Mouse (Mus musculus): ENCODE results near the gene Slco3a1. TPM values are rescaled to one million over a fixed set of nuclear protein-coding genes. Genes with fewer than 3 reads are reported as not detected.

The Slco3a1 gene
- total RNA-seq, 2 experiments from 2014 or later: 21.6 to 44.6 TPM

DNA sequence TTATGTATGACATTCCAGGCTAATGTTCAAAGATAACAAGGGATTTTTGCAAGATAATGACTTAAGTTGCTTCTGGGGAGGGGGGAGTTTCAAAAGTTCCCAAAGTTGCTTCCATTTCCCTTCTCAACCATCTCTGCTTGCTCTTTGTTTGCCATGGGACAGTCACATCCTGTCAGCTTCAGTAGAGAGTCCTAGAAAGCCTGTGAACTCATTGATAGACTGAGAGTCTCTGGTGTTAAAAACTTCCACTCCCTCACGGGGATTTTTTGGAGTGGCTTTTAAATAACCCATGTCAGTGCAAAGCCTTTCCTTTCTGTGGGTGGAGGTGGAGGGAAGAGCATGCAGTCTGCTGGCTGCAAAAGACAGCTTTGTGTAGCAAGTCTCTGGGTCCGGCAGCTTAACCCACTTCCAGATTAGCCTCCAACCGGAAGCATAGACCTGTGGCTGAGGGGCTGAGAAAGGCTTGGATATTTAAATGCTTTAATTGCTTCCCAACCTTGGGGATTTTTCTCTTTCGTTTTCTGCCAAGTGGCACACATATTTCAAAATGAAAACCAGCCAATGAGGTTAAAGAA, 25.3 kb downstream of the Slco3a1 start:
- ATAC-seq (replicated peaks; ENCODE audit: poor library complexity): peak; percentile 40

DNA sequence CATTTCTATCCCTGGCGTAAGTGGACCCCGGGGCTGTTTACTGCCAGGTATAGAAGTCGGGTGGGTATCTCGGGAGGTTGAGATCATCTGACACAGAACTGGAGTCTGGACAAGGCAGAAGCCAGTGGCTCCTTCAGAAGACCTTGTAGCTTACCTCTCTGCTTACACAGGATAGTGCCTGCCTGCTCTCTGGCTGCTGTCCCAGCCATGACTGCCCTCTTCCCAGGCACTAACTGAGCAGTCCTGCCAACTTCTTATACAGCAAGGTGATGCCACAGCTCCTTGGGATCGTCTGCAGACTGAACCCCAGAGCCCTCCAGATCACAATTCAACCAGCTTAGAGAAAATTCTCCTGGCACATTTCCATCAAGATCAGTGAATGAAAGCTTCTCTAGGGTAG, 26.4 kb downstream of the Slco3a1 start:
- ATAC-seq (replicated peaks; ENCODE audit: poor library complexity): no peak

DNA sequence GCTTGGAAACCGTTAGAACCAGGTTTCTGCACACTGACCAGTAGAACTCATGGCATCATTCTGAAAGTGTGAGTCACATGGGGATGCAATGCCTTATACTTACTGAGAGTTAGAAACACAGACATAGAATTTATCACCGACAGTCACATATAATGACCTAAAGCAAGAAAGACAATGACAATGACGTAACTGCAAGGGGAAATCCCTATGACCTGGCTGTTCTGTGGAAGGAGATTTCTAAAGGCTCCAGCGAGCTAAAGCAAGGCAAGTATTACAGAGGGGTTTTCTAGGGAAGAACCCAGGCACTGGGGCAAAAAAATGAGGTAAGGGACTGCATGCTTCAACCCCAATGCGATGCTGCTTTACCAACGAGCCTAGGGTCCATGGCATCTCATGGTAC, 26.9 kb downstream of the Slco3a1 start:
- no peak for ATAC-seq (replicated peaks; ENCODE audit: poor library complexity)

DNA sequence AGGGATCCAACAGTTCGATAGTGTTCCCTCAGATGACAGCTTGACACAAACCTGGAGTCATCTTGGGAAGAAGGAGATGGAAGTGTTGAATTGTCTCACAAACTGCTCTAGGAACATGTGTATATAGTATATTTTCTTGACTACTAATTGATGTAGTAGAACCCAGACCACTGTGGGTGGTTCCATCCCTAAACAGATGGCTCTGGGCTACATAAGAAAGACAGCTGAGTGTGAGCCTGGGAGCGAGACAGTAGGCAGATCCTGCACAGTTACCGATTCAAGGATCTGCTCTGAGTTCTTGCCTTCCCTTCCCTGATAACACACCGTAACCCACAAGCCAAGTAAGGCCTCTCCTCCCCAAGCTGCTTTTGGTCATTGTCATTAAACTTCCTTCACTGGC, 28.6 kb downstream of the Slco3a1 start:
- ATAC-seq (replicated peaks; ENCODE audit: poor library complexity): no peak

DNA sequence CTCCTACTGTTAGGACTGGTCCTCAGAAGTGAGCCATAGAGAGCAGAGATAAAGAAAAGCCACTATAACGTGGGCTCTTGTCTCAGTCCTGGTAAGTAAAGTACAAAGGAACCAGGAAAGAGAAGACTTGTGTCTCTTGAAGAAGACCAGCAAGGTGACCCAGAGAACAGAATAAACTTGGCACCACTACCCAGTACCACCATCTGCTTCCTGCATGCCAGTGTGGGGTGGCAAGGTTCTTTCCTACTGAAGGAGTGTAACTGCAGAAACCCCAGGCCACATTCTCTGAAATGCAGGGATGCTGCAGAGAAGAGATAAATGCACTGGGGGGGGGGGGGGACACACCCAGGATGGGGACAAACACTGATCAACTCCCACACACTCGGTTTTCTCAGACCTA, 29.0 kb downstream of the Slco3a1 start:
- no peak for ATAC-seq (replicated peaks; ENCODE audit: poor library complexity)

DNA sequence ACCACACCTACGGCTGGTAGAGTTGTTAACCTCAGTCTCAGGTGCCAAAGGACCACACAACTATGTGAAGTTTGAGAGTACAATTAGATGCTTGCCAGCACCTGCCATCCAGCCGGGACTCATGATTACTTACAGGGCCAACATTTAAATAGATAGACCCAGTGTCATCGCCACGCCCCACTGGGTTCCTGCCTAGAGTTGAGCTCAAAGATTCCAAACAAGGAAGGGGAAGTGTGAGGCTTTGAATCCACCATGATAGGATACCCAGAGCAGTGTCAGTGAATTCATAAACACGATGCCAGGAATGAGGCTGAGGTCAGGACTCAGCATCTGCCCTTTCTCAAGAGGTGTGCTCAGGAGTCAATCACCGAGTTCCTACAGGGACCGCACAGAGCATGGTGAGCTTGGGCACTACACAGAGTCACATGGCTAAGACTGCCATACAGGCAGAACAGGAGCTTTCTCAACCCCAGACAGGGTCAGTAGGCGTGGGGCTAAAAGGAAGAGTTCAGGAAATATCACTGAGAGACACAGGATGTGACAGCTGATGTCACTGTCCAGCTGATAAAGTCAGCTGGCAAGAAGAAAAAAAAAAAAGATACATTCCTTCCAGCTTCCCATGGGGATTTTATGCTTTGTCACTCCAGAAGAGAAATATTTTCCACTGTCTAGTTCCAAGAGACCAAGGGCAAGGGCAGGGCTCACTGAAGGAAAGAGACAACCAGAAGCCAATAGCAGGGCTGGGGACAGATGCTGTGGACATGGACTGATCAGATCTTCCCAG, 30.2 kb downstream of the Slco3a1 start:
- ATAC-seq (replicated peaks; ENCODE audit: poor library complexity): no peak

DNA sequence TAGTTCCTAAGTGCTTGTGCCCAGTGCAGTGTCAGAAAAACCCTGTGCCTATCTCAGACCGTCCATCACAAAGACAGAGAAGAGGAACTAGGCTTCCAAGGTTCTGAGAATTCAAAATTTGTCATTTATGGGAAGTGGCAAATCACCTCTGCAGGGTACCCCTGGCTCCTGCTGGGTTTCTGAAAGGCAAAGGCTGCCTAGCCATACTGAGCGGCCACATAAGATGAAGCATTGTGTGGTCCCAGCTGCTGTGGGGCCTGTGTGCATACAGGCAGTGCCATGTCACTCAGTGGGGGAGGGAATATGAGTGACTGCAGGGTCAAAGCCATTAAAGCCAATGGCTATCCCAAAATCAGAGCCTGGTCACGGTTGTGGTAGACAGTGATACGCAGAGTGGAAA, 31.5 kb downstream of the Slco3a1 start:
- ATAC-seq (replicated peaks; ENCODE audit: poor library complexity): peak; percentile 43; the same call in 1 of the 2 replicates

DNA sequence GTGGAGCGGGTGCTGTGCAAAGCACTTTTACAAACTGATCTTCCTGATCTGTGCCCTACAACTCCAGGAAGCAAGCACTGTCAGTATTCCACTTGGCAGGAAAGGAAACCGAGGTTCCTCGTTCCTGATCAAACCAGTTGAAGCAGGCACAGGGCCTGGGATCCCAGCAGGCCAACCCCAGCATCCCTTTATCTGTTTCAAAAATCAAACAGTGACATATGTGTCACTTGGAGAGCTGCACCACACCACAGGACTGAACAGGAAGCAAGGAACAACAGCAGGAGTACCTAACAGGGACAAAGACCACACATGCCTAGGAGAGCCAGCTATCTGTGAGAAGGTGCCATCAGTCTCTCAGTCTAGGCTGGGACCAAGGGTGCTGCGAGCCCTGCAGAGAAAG, 32.3 kb downstream of the Slco3a1 start:
- 0 out of 2 replicates have a peak, but pooled peaks have one; percentile 10 for ATAC-seq (replicated peaks; ENCODE audit: poor library complexity)

DNA sequence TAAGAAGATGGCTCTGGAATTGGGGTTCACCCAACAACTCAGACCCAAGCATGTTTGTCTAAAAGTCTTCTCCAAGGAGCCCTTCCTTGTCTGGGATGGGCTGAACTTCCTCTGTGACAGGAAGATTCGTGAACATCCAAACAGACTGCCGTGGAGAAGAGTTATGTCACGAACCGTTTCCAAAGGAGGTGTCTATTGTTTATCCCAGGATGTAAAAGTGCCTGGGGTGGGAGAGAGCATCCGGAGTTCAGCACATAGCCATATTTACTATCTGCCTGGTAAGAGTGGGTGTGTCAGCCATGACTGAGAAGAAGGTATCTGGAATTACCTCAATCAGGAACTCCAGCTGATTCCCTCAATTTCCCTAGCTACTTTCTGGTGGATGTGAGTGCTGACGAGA, 35.2 kb downstream of the Slco3a1 start:
- no peak for ATAC-seq (replicated peaks; ENCODE audit: poor library complexity)

DNA sequence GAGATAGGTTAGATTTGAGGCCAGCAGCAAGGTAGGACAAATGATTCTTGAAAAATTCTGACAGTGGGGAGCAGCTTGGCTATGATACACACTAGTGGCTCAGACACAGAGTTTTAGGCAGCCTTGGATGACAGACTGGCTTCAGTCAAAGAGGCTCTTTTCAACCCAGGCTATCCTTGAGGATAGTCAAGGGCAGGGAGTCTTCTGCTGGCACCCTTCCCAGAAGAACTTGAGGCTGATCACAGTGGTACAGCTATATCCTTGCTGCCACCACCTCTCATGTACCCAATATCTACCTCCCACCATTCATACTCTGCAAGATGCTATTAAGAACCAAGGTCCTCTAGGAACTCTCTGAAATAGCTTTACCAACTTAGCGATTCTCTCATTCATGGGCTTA, 35.8 kb downstream of the Slco3a1 start:
- ATAC-seq (replicated peaks; ENCODE audit: poor library complexity): no peak

DNA sequence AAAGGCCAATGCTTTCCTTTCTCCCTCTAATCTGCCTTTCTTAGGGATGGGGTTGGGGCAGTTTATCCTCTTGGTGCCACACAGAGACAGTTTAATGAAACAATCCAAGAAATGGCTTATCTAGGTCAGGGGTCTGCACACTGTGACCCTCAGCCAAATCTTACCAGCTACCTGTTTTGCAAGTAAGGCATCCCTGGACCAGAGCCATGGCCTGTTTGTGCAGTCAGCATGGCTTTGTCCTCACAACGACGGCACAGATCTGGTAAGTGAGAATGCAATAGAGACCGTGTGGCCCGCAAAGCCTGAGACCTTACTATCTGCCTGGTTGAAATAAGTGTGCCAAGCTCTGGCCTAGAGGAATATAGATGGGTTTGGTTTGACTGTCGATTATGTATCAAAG, 36.3 kb downstream of the Slco3a1 start:
- no peak for ATAC-seq (replicated peaks; ENCODE audit: poor library complexity)

DNA sequence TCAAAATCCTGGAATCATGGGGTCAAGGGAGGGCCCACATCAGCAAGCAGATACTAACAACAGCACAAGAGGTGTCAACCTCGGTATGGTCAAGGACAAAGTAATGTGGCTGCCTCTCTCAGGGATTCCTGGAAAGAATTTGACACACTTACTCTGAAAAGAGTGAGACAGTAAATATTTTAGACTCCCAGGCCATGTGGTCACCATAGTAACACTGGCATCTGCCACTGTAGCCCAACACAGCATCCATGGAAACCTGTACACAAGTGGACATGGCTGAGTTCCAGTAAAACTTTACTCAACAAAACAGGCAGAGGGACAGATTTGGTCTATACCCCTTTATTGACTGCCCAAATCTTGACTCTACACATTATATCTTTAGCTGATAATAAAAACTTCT, 43.9 kb downstream of the Slco3a1 start:
- ATAC-seq (replicated peaks; ENCODE audit: poor library complexity): no peak

DNA sequence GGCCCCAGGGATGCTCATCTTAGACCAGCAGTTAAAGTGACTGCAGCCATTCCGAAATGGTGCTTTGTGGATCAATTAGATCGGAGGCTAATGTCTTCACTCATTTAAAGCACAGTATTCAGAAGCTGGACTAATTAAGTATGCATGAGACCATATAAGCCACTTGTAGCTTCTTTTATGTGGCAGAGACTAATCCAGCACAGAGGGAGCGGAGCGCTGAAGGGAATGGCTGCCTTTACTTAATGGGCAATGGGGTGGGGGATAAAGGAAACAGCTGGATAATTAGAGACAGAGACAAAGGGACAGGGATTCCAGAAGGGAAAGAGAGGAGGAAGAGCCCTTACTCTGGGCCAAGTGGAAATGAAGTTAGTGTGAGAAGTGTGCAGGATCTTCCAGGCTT, 46.4 kb downstream of the Slco3a1 start:
- ATAC-seq (replicated peaks; ENCODE audit: poor library complexity): no peak

DNA sequence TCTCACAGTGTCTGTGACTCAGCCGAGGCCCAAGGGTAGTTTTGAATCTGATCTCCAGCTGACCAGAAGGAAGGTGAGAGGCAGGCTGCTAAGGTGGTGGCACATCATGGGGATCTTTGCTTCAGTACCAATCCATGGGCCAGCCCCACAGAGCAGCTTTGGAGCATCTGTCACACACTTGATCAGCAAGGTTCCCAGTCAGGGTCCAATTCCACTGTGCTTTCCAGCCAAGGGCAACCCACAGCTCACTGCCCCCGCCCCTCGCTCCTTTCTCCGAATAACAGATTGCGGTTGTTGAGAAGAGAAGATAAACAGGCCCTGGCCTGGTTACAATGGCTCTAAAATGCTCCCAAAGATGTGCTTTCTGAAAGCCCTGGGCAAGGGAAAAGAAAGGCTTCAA, 47.7 kb downstream of the Slco3a1 start:
- no peak for ATAC-seq (replicated peaks; ENCODE audit: poor library complexity)

DNA sequence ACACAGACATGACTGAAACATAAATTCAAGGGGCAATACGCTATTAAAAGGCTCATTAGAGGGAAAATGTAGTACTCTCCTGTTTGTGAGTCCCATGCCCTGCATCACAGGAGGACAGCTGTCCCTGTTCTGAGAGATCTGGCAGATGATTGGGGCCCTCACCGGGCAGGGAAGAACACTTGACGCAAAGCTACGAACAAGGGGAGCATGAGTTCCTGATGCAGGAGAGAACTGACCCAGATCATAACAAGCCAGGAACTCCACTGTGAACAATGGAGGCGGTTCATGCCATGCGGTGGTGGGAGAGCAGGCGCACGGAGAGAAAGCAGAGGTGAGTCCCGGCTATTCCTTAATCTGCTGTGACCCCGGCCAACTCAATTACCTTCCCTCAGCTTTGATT, 48.9 kb downstream of the Slco3a1 start:
- no peak for ATAC-seq (replicated peaks; ENCODE audit: poor library complexity)

DNA sequence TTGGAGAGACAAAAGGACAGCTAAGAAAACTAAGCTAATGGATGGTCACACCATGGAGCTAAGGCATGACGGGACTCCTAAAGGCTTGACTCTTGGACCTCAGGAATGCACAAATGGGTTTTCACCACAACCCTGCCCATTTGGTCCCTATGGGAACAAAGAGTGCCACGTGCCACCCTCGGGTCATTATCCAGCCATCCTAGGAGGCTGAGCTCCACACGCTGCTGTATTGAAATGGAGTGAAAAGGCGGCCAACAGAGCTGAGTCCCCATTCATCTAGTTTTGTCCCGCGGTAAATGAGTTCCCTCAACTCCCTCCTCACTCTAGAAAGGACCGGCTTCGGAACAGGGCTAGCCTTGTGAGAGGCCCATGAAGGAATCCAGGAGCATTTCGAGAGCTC, 53.4 kb downstream of the Slco3a1 start:
- ATAC-seq (replicated peaks; ENCODE audit: poor library complexity): no peak

DNA sequence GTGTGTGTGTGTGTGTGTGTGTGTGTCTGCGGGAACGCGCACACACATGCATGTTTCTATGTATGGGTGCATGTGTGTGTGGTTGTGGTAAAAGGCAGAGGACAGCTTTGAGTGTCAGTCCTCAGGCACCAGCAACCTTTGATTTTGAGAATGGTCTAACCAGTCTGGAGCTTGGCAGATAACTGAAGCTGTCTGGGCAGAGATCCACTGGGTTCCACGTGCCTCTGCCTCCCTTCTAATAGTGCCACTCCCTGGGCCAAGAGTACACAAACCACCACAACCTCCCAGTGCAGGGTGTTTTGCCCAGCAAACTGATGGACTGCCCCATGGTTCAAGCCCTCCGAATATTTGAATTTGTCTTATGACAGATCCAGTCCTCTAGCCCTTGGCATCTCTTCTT, 55.1 kb downstream of the Slco3a1 start:
- no peak for ATAC-seq (replicated peaks; ENCODE audit: poor library complexity)

DNA sequence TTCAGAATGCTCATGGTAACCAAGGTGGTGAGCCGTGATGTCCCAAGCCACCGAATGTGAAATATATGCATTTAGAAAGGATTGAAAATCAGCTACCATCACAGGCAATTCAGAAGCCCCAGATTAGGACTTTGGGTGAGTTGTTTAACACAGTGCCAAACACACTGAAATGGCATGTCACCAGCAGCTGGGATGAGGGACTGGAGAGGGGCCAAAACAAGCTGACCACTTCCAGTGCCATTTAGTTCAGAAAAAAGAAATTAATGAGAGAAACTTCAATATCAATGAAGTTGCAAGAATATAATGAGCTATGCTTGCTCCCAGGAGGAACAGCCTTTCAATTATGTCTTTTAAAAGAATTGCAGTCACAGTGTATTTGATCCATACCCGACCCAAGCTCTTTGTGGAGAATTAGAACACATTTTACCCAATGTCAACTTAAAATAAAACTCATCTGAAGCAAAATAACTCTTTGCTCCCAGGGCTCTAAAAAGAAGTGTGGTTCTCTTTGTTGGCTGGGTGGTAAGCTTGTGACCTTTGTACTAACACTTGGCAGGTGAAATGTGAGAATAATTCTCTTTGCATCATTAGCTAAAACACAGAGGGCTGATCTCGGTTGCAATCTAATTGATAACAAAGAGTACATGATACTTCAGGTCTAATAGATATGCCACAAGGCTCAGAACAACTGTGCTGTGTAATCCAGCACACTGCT, 56.2 kb downstream of the Slco3a1 start:
- no peak for ATAC-seq (replicated peaks; ENCODE audit: poor library complexity)

DNA sequence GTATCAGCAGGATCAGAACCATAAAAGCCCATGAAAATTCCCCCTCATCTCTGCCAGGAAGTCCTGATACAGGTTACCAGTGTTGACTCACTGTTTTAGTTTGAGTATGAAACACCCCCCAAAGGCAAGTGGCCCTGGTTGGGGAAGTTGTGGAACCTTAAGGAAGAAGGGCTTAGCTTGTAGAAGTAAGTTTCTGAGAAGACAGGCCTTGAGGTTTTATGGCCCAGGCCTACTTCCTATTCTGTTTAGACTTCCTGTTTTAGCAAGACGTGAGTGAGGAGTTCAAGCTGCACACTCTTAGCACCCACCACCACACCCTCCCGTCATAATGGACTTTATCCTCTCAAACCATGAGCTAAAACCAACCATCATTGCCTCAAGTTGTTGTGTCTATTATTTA, 57.4 kb downstream of the Slco3a1 start:
- ATAC-seq (replicated peaks; ENCODE audit: poor library complexity): peak; percentile 90

DNA sequence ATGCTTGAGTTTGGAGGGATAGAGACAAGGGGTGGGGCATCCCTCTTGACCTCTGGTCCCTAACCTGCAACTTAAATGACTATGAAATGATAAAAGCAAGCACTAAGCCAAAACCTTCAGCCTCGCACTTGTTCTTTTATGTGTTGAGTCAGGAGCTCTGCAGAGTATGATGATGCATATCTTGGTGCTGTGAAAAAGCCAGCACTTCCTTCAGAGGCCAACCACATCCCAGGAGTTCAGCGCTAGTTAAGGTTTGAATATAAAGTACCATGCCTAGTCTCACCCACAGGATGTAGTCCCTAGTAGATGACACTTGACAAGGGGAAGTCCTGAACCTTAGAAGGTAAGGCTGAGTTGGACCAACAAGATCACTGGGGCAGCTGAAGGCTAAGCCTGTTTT, 59.1 kb downstream of the Slco3a1 start:
- peak; percentile 49 for ATAC-seq (replicated peaks; ENCODE audit: poor library complexity)

DNA sequence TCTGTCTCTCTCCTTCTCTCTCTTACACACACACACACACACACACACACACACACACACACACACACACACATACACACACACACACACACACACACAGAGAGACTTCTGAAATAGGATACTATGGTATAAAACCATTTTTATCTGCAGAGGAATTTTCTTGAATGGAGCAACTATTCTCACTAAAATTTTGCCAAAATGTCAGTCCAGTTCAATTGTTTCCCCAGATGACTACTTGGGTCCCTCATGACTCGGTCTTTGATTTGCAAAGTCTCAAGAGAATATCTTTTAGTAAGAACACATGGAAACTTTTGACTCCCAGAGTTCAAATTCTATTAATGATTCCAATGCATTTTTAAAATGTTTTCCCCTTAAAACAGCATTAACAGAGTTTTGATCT, 60.8 kb downstream of the Slco3a1 start:
- no peak for ATAC-seq (replicated peaks; ENCODE audit: poor library complexity)

DNA sequence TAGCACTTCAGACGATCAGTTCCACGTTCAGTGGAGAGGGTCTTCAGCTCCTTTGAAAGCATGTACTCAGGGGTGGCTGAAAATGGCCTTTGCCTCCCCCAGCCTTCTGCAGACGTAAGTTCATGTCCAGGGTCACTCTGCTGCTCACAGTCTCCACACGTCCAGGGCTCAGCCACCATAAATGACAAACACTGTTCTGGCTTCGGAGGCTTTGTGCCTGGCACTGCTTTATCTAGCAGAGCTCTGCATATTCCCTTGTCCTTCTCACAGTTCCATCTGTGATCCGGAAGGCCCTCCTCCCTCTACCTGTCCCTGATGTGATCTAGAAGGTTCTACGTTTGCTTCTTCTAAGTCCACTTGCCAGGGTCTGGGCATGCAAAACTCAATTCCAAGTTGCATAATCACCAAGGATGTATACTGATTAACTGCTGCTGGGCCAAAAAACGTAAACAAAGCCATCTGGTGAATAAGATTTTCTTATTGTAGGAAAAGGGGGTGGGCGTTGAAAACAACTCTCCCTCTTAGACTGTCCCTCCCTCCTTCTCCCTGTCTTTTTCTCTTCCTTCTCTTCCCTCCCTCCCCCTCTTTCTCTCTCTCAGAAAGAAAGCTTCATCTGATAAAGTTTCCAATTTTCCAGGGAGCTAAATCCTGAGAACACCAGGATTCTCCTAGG, 62.8 kb downstream of the Slco3a1 start:
- no peak for ATAC-seq (replicated peaks; ENCODE audit: poor library complexity)

Data from megakaryocyte progenitor cell, adult 5-6 weeks (primary cell).